Mouse (Mus musculus) mammary gland, adult 2 months (tissue): ENCODE results near the gene Vmn1r193. TPM values are rescaled to one million over a fixed set of nuclear protein-coding genes. Genes with fewer than 3 reads are reported as not detected.

Experiments used
- polyA plus RNA-seq: library from polyadenylated mRNA; depleted of rRNA; stranded (reverse); fragments of >200 nt; gene quantifications from 2 replicates; pipeline ENCODE4 v1.2.3, GENCODE M21; 2012; ENCODE audit warnings: low replicate concordance; rRNA removed

Vmn1r193 gene
- polyA plus RNA-seq = not detected in 2 replicates

GRCm38 (mm10) chr13:22223060-22223459 is at the start of gene Vmn1r193:
Gene Vmn1r193, minus strand, starts transcription at chr13:22223160.

GRCm38 (mm10) chr13:22270222-22270621 is 47.3 kb upstream of the Vmn1r193 start, which contains the start of gene Vmn1r195:
Gene Vmn1r195, plus strand, starts transcription at chr13:22270522.

GRCm38 (mm10) chr13:22243915-22244314 is 21.0 kb upstream of the Vmn1r193 start, which contains the start of gene Vmn1r194:
Gene Vmn1r194, plus strand, starts transcription at chr13:22244215.

GRCm38 (mm10) chr13:22191041-22191440 is 31.9 kb downstream of the Vmn1r193 start, which contains the start of gene Vmn1r192:
Gene Vmn1r192, minus strand, starts transcription at chr13:22191141.

GRCm38 (mm10) chr13:22183869-22184268 is 39.1 kb downstream of the Vmn1r193 start, which contains the start of gene Vmn1r191:
Gene Vmn1r191, minus strand, starts transcription at chr13:22183969.

Other genes with a start within 250 kb of the Vmn1r193 start
- gene Pom121l2, start 242.0 kb downstream of the Vmn1r193 start, polyA plus RNA-seq = not detected in 2 replicates
- 1.7 and 2.8 TPM in 2 replicates for gene Prss16, start 213.4 kb downstream of the Vmn1r193 start, polyA plus RNA-seq
- 2.1 and 26.7 TPM in 2 replicates for gene Hist1h2ah, start 187.6 kb downstream of the Vmn1r193 start, polyA plus RNA-seq
- 2.4 and 13.0 TPM in 2 replicates for gene Hist1h2bk, start 187.3 kb downstream of the Vmn1r193 start, polyA plus RNA-seq
- gene Hist1h4i, start 181.8 kb downstream of the Vmn1r193 start, polyA plus RNA-seq = 8.5 and 8.7 TPM in 2 replicates
- 0.57 and 4.6 TPM in 2 replicates for gene Hist1h2ag, start 180.2 kb downstream of the Vmn1r193 start, polyA plus RNA-seq
- gene Hist1h2bj, start 179.9 kb downstream of the Vmn1r193 start, polyA plus RNA-seq = 2.8 and 6.5 TPM in 2 replicates
- gene Vmn1r188, start 138.7 kb downstream of the Vmn1r193 start, polyA plus RNA-seq = not detected in 2 replicates
- gene Vmn1r189, start 117.3 kb downstream of the Vmn1r193 start, polyA plus RNA-seq = not detected in 2 replicates
- gene Vmn1r191, start 39.2 kb downstream of the Vmn1r193 start, polyA plus RNA-seq = not detected in 2 replicates
- not detected in 2 replicates for gene Vmn1r192, start 32.0 kb downstream of the Vmn1r193 start, polyA plus RNA-seq
- not detected in 2 replicates for gene Vmn1r194, start 21.1 kb upstream of the Vmn1r193 start, polyA plus RNA-seq
- not detected in 2 replicates for gene Vmn1r195, start 47.4 kb upstream of the Vmn1r193 start, polyA plus RNA-seq
- gene Vmn1r196, start 66.8 kb upstream of the Vmn1r193 start, polyA plus RNA-seq = not detected in 2 replicates
- not detected in 2 replicates for gene Vmn1r197, start 101.4 kb upstream of the Vmn1r193 start, polyA plus RNA-seq
- not detected in 2 replicates for gene Vmn1r198, start 127.2 kb upstream of the Vmn1r193 start, polyA plus RNA-seq
- gene Vmn1r199, start 156.7 kb upstream of the Vmn1r193 start, polyA plus RNA-seq = not detected in 2 replicates
- gene Vmn1r200, start 167.2 kb upstream of the Vmn1r193 start, polyA plus RNA-seq = not detected in 2 replicates
- gene Vmn1r201, start 248.8 kb upstream of the Vmn1r193 start, polyA plus RNA-seq = not detected in 2 replicates